Mouse (Mus musculus) ovary, adult 18-20 months (tissue): ENCODE results near the gene Cdr2.
"Not testable (repeated sequence)": the region's sequence is repeated elsewhere in the genome, so short reads cannot be mapped to it uniquely, and the experiment has no call there.

ENCODE experiments used
- DNase-seq: peaks from one replicate; pipeline ENCODE4 v3.0.0; 2022; ENCODE audit warnings: low spot score, mixed read lengths

Gene Cdr2

GRCm38 (mm10) chr7:120982200-120982841, at the start of gene Cdr2, which contains the start of gene Mfsd13b:
Gene Cdr2, minus strand, starts transcription at chr7:120982312.
Gene Mfsd13b, plus strand, starts transcription at chr7:120982509.
- DNase-seq = peak; percentile 93

- not testable (repeated sequence) for DNase-seq
Observed at GRCm38 (mm10) chr7:121029947-121030346, 47.8 kb upstream of the Cdr2 start.

GRCm38 (mm10) chr7:121026300-121026699, 44.2 kb upstream of the Cdr2 start:
- no peak for DNase-seq

GRCm38 (mm10) chr7:121025221-121026008, 43.3 kb upstream of the Cdr2 start:
- no peak for DNase-seq

GRCm38 (mm10) chr7:121020277-121020676, 38.2 kb upstream of the Cdr2 start:
- no peak for DNase-seq

- DNase-seq = no peak
Observed at GRCm38 (mm10) chr7:121018778-121019177, 36.7 kb upstream of the Cdr2 start.

GRCm38 (mm10) chr7:121014486-121014885, 32.4 kb upstream of the Cdr2 start:
- DNase-seq = no peak

GRCm38 (mm10) chr7:121011794-121012689, 29.9 kb upstream of the Cdr2 start:
- no peak for DNase-seq

- no peak for DNase-seq
Observed at GRCm38 (mm10) chr7:121003793-121004418, 21.8 kb upstream of the Cdr2 start.

- DNase-seq = no peak
Observed at GRCm38 (mm10) chr7:121002407-121002928, 20.4 kb upstream of the Cdr2 start.

- DNase-seq = no peak
Observed at GRCm38 (mm10) chr7:121001879-121002278, 19.8 kb upstream of the Cdr2 start.

GRCm38 (mm10) chr7:121000065-121000822, 18.1 kb upstream of the Cdr2 start:
- no peak for DNase-seq

- DNase-seq = no peak
Observed at GRCm38 (mm10) chr7:120999021-120999530, 17.0 kb upstream of the Cdr2 start.

GRCm38 (mm10) chr7:120991191-120991590, 9.1 kb upstream of the Cdr2 start:
- DNase-seq = no peak

GRCm38 (mm10) chr7:120982968-120983367, 856 bp upstream of the Cdr2 start:
- no peak for DNase-seq

GRCm38 (mm10) chr7:120980931-120981924, 884 bp downstream of the Cdr2 start:
- peak; percentile 17 for DNase-seq

- DNase-seq = no peak
Observed at GRCm38 (mm10) chr7:120980041-120980440, 2.1 kb downstream of the Cdr2 start.

GRCm38 (mm10) chr7:120977063-120977462, 5.0 kb downstream of the Cdr2 start:
- no peak for DNase-seq

- DNase-seq = no peak
Observed at GRCm38 (mm10) chr7:120974001-120974400, 8.1 kb downstream of the Cdr2 start.
